Mouse (Mus musculus) liver, embryonic 14.5 days (tissue): ENCODE measurements at regions not wholly inside any gene's neighbourhood (a gene's known extent, or its start where the extent isn't known, plus 50 kb on each side); places are given as distances from the start of the nearest gene placed in this dataset.

Source experiments
- CTCF ChIP-seq: IDR thresholded peaks from 2 replicates; pipeline ENCODE4 v1.5.1; 2016; ENCODE audit warnings: antibody characterized with exemption, low read depth, control low read depth
- EP300 ChIP-seq: IDR thresholded peaks from 2 replicates; pipeline ENCODE4 v1.6.1; 2016; ENCODE audit warnings: antibody characterized with exemption, low read depth

DNA sequence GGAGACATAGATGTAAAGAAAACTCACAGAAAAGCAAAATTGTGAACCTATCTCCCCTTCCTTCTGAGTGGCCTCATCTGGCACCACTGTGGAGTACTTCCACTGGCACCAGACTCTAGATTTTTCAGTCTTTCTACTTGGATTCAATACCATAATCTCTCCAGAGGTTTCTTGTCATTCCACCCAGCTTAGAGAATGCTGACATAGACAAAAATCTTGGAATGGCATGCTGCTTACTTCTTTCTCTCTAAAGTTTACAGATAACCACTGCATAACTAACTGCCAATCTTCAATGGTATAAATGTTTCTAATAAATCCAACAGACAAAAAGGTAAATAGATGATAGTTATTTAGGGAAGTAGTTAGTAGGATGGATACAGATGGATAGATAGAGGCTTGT, 589.6 kb upstream of the Vrk2 start:
- TF ChIP-seq CTCF (no peak), EP300 (no peak)
